Mouse (Mus musculus) thymus, adult 2 months (tissue): Measurements from ENCODE around the gene Rrm1.

Experiments
- CTCF ChIP-seq: fragments of 200-500 bp; IDR thresholded peaks from 2 replicates; pipeline ENCODE4 v1.5.1; 2012; ENCODE audit warnings: mild to moderate bottlenecking, control low read depth, low read length, moderate library complexity, borderline replicate concordance; ENCODE audit not compliant: control insufficient read depth, poor library complexity, insufficient read depth; ENCODE audit errors: extremely low read depth
- POLR2A ChIP-seq: fragments of 200-500 bp; IDR thresholded peaks from 2 replicates; pipeline ENCODE4 v1.6.1; 2012; ENCODE audit warnings: mild to moderate bottlenecking, low read length, control low read depth, moderate library complexity; ENCODE audit not compliant: control insufficient read depth, poor library complexity, insufficient read depth; ENCODE audit errors: extremely low read depth

GRCm38 (mm10) chr7:102434344-102434743, 7.2 kb upstream of the Rrm1 start:
- TF ChIP-seq CTCF (no peak), POLR2A (no peak)
